Mouse (Mus musculus): Measurements from ENCODE around the gene Chmp5. TPM values are rescaled to one million over a fixed set of nuclear protein-coding genes. Genes with fewer than 3 reads are reported as not detected.

The Chmp5 gene
- polyA plus RNA-seq (2012; rRNA removed) = 113 and 122 TPM in 2 replicates

GRCm38 (mm10) chr4:40948160-40948708 lies at the start of gene Chmp5, which contains the start of gene Bag1:
Gene Chmp5 (plus strand): TSS chr4:40948407.
Gene Bag1 (minus strand): TSS chr4:40948294.

DNA sequence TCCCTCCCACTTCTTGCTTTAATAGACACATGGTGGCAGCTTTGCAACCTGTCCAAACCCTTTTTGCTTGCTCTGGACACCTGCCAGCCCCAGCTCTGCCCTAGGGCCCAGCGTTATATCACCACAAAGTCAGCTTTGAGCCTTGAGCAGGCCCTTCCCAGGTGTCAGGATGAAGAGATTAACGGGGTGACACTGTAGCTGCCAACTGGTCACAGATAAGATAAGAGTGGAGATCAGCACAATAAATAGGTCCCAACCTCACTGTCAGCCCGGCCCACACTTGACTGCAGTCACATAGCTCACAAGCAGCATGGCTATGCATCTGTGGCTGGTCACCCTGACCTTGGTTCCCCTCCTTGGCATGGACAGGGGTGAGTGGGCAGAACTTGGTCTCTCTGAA lies 28.4 kb upstream of the Chmp5 start, which contains the start of gene Spink4:
Spink4 (plus strand) TSS at position 268 of the 400 bp plus-strand sequence.

GRCm38 (mm10) chr4:40970842-40971701 lies 22.9 kb downstream of the Chmp5 start, which contains the start of gene Nfx1:
Gene Nfx1 (plus strand): TSS chr4:40970906.

Other genes starting within 250 kb of the Chmp5 start
- 31.0 and 33.5 TPM in 2 replicates for gene Aptx, start 245.2 kb upstream of the Chmp5 start, polyA plus RNA-seq (2012; rRNA removed)
- 203 and 223 TPM in 2 replicates for gene Dnaja1, start 226.3 kb upstream of the Chmp5 start, polyA plus RNA-seq (2012; rRNA removed)
- gene Smu1, start 190.5 kb upstream of the Chmp5 start, polyA plus RNA-seq (2012; rRNA removed) = 107 and 133 TPM in 2 replicates
- gene B4galt1, start 94.4 kb upstream of the Chmp5 start, polyA plus RNA-seq (2012; rRNA removed) = 10.7 and 19.1 TPM in 2 replicates
- gene Spink4, start 28.4 kb upstream of the Chmp5 start, polyA plus RNA-seq (2012; rRNA removed) = 0.47 and 0.97 TPM in 2 replicates
- 129 and 142 TPM in 2 replicates for gene Bag1, start 113 bp upstream of the Chmp5 start, polyA plus RNA-seq (2012; rRNA removed)
- gene Nfx1, start 22.5 kb downstream of the Chmp5 start, polyA plus RNA-seq (2012; rRNA removed) = 85.7 and 88.3 TPM in 2 replicates
- 0.06 and 0.24 TPM in 2 replicates for gene Aqp7, start 99.7 kb downstream of the Chmp5 start, polyA plus RNA-seq (2012; rRNA removed)
- 2.5 and 3.7 TPM in 2 replicates for gene Aqp3, start 149.8 kb downstream of the Chmp5 start, polyA plus RNA-seq (2012; rRNA removed)
- gene Nol6, start 176.0 kb downstream of the Chmp5 start, polyA plus RNA-seq (2012; rRNA removed) = 22.4 and 29.0 TPM in 2 replicates
- gene Ube2r2, start 187.3 kb downstream of the Chmp5 start, polyA plus RNA-seq (2012; rRNA removed) = 269 and 337 TPM in 2 replicates